Mouse (Mus musculus): ENCODE data around the gene Kmt2c. TPM values are rescaled to one million over a fixed set of nuclear protein-coding genes. Genes with fewer than 3 reads are reported as not detected.

The Kmt2c gene
- polyA plus RNA-seq, 1 experiment: 0.60 TPM

DNA sequence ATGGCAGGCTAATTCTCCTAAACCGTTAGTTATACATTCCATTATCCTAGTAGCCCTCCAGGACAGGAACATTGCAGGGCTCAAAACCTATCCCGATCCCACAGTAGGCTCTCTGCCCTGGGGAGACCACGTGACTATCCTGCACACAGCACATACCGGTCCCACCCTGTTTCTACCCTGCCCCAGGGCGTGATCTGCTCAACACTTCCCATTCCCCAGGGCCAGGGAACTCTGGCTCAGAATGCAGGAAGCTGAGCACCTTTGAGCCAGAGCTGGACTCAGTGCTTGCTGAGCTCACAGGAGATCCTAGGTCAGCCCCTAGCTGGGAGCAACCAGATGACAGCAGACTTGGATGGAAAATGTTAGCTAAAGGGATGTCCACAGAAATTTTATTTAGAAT is 27.5 kb upstream of the Kmt2c start:
- H3K36me3 ChIP-seq (ENCODE audit: control insufficient read depth): no peaks in the 10 kb centered on the region
- no peaks in the 10 kb centered on the region for H3K9me3 ChIP-seq (ENCODE audit: control insufficient read depth, low read length)
- no peak for TF ChIP-seq TAL1 (IDR thresholded peaks at IDR 0.05; ENCODE audit: low read length)
- TF ChIP-seq GATA1 (IDR thresholded peaks at IDR 0.05; ENCODE audit: low read length): no peak
- H3K27me3 ChIP-seq (ENCODE audit: control insufficient read depth): no peaks in the 10 kb centered on the region
- peaks cover 43% of the 10 kb centered on the region for H3K4me1 ChIP-seq (ENCODE audit: control insufficient read depth)
- H3K4me3 ChIP-seq (replicated peaks): no peak overlapping the region

GRCm38 (mm10) chr5:25521461-25521860 is 22.9 kb upstream of the Kmt2c start:
- TF ChIP-seq TAL1 (IDR thresholded peaks at IDR 0.05; ENCODE audit: low read length): no peak
- TF ChIP-seq GATA1 (IDR thresholded peaks at IDR 0.05; ENCODE audit: low read length): no peak
- H3K4me1 ChIP-seq (ENCODE audit: control insufficient read depth): peaks cover 10% of the 10 kb centered on the region
- no peaks in the 10 kb centered on the region for H3K9me3 ChIP-seq (ENCODE audit: control insufficient read depth, low read length)
- H3K4me3 ChIP-seq (replicated peaks): no peak overlapping the region
- no peaks in the 10 kb centered on the region for H3K27me3 ChIP-seq (ENCODE audit: control insufficient read depth)
- H3K36me3 ChIP-seq (ENCODE audit: control insufficient read depth): no peaks in the 10 kb centered on the region

DNA sequence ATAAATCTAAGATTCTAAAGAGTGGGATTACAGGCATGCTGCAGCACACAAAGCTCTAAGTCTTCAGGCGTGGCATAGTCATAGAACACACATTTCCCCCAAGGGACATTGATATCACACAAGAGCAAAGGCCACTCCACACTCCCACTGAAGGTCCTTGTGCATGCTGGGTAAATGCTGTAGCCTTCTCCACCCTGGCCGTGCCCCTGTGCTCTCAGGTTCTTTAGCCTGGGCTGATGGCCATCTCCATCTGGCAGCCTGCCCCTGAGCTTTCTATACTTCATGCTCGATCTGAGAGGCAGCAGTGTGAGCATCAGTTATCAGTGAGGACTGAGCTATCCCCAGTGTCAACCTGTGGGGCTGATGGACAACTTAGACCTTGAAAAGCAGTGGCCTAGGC is 21.2 kb upstream of the Kmt2c start:
- Histone ChIP-seq H3K9me3 (ENCODE audit: control insufficient read depth, low read length) (no peaks in the 10 kb centered on the region), H3K36me3 (ENCODE audit: control insufficient read depth) (no peaks in the 10 kb centered on the region), H3K4me1 (ENCODE audit: control insufficient read depth) (no peaks in the 10 kb centered on the region), H3K27me3 (ENCODE audit: control insufficient read depth) (no peaks in the 10 kb centered on the region), H3K4me3 (replicated peaks) (no peak overlapping the region)
- TF ChIP-seq GATA1 (IDR thresholded peaks at IDR 0.05; ENCODE audit: low read length): no peak
- TF ChIP-seq TAL1 (IDR thresholded peaks at IDR 0.05; ENCODE audit: low read length): no peak

DNA sequence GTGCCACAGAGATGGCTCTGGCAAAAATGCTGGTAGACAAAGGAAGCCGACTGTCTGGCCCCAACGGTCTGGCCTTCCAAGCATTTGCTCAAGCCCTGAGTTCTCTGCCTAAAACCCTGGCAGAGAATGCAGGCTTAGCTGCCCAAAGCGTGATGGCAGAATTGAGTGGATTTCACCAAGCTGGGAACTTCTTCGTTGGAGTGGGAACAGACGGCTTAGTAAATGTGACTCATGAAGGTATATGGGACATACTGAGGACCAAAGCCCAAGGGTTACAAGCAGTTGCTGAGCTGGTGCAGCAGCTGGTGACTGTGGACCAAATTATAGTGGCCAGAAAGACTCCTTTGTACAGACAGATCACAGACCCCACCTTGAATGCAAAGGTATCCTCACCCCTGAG is 19.0 kb upstream of the Kmt2c start:
- no peaks in the 10 kb centered on the region for H3K27me3 ChIP-seq (ENCODE audit: control insufficient read depth)
- TF ChIP-seq GATA1 (IDR thresholded peaks at IDR 0.05; ENCODE audit: low read length) (no peak), TAL1 (IDR thresholded peaks at IDR 0.05; ENCODE audit: low read length) (no peak)
- no peaks in the 10 kb centered on the region for H3K36me3 ChIP-seq (ENCODE audit: control insufficient read depth)
- no peaks in the 10 kb centered on the region for H3K9me3 ChIP-seq (ENCODE audit: control insufficient read depth, low read length)
- H3K4me1 ChIP-seq (ENCODE audit: control insufficient read depth): no peaks in the 10 kb centered on the region
- H3K4me3 ChIP-seq (replicated peaks): no peak overlapping the region

DNA sequence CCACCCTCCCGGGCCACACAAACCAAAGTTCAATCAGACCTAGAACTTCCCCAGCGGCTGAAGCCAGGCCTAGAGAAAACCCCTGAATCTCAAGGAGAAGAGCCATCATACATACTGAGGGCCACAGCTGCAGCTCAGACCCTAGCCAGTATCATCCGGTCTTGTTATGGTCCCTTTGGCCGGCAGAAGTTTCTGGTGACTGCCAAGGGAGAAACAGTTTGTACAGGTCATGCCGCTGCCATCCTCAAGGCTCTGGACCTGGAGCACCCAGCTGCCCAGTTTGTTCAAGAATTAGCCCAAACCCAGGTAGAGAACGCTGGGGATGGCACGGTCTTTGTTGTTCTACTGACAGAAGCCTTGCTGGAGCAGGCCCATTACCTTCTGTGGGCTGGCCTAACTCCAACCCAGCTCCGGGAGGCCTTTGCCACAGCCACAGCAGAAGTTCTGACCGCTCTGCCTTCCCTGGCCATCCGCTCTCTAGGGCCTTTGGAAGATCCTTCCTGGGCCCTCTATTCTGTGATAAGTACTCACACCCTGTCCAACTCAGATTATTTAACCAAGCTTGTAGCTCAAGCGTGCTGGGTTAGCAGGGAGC is 17.8 kb upstream of the Kmt2c start:
- no peaks in the 10 kb centered on the region for H3K27me3 ChIP-seq (ENCODE audit: control insufficient read depth)
- no peak overlapping the region for H3K4me3 ChIP-seq (replicated peaks)
- H3K4me1 ChIP-seq (ENCODE audit: control insufficient read depth): no peaks in the 10 kb centered on the region
- no peaks in the 10 kb centered on the region for H3K36me3 ChIP-seq (ENCODE audit: control insufficient read depth)
- TF ChIP-seq GATA1 (IDR thresholded peaks at IDR 0.05; ENCODE audit: low read length) (no peak), TAL1 (IDR thresholded peaks at IDR 0.05; ENCODE audit: low read length) (no peak)
- H3K9me3 ChIP-seq (ENCODE audit: control insufficient read depth, low read length): no peaks in the 10 kb centered on the region

- no peaks in the 10 kb centered on the region for H3K27me3 ChIP-seq (ENCODE audit: control insufficient read depth)
- no peaks in the 10 kb centered on the region for H3K4me1 ChIP-seq (ENCODE audit: control insufficient read depth)
- TF ChIP-seq TAL1 (IDR thresholded peaks at IDR 0.05; ENCODE audit: low read length) (no peak), GATA1 (IDR thresholded peaks at IDR 0.05; ENCODE audit: low read length) (no peak)
- H3K4me3 ChIP-seq (replicated peaks): no peak within 1 kb of the TSS
- no peaks in the 10 kb centered on the region for H3K9me3 ChIP-seq (ENCODE audit: control insufficient read depth, low read length)
- H3K36me3 ChIP-seq (ENCODE audit: control insufficient read depth): no peaks in the 10 kb centered on the region
These were observed 17.2 kb upstream of the Kmt2c start, which contains the start of gene Cct8l1 for GRCm38 (mm10) chr5:25515767-25516166. Gene Cct8l1, plus strand, starts transcription at chr5:25516067.

DNA sequence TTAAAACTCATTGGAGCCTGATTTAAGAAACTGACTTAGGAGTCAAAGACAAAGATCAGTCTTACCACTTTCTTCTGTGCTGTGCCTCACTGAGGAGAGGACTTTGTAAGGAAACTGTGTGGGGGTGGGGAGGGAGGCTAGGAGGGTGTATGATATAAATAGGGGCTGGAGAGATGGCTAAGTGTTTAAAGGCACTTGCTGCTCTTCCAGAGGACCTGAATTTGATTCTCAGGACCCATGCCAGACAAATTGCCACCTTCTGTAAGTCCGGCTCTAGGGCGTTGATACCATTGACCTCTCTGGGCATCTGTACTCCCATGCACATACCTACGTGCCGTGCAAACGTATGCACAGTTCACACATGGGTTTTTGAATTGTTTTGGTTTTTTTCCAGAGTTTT is 7.5 kb upstream of the Kmt2c start:
- Histone ChIP-seq H3K4me3 (replicated peaks) (no peak overlapping the region), H3K27me3 (ENCODE audit: control insufficient read depth) (no peaks in the 10 kb centered on the region), H3K9me3 (ENCODE audit: control insufficient read depth, low read length) (no peaks in the 10 kb centered on the region), H3K4me1 (ENCODE audit: control insufficient read depth) (peaks cover 4% of the 10 kb centered on the region), H3K36me3 (ENCODE audit: control insufficient read depth) (peaks cover 2% of the 10 kb centered on the region; the same call in 1 of the 2 replicates)
- TF ChIP-seq GATA1 (IDR thresholded peaks at IDR 0.05; ENCODE audit: low read length): no peak

DNA sequence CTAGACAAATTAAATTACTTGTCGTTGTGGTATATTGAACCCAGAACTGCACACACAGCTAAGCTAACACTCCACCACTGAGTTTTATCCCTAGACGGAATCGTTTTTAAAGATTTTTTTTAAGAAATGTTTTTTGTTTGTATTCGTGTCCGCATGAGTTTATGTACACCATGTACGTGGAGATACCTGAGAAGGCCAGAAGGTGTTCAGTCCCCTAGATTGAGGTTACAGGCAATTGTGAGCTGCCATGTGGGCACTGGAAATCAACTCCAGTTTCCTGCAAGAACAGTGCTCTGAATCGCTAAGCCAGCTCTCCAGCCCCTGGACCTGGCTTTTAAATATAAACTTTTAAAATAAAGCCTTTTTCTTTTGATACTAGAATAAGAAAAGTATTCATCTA is 2.1 kb upstream of the Kmt2c start:
- peaks cover 2% of the 10 kb centered on the region for H3K36me3 ChIP-seq (ENCODE audit: control insufficient read depth)
- peaks cover 30% of the 10 kb centered on the region for H3K4me1 ChIP-seq (ENCODE audit: control insufficient read depth)
- no peaks in the 10 kb centered on the region for H3K27me3 ChIP-seq (ENCODE audit: control insufficient read depth)
- no peaks in the 10 kb centered on the region for H3K9me3 ChIP-seq (ENCODE audit: control insufficient read depth, low read length)
- peak overlapping the region; percentile 87 for H3K4me3 ChIP-seq (replicated peaks)
- TF ChIP-seq GATA1 (IDR thresholded peaks at IDR 0.05; ENCODE audit: low read length): no peak

GRCm38 (mm10) chr5:25499423-25500398 is 1.1 kb upstream of the Kmt2c start:
- Histone ChIP-seq H3K9me3 (ENCODE audit: control insufficient read depth, low read length) (no peaks in the 10 kb centered on the region), H3K4me1 (ENCODE audit: control insufficient read depth) (peaks cover 33% of the 10 kb centered on the region), H3K36me3 (ENCODE audit: control insufficient read depth) (peaks cover 2% of the 10 kb centered on the region), H3K27me3 (ENCODE audit: control insufficient read depth) (no peaks in the 10 kb centered on the region), H3K4me3 (replicated peaks) (peak overlapping the region; percentile 87)
- TF ChIP-seq TAL1 (IDR thresholded peaks at IDR 0.05; ENCODE audit: low read length): no peak
- TF ChIP-seq GATA1 (IDR thresholded peaks at IDR 0.05; ENCODE audit: low read length): no peak
